Mouse (Mus musculus) neural tube, embryonic 11.5 days (tissue): ENCODE measurements around the gene Prkch. TPM values are rescaled to one million over a fixed set of nuclear protein-coding genes. Genes with fewer than 3 reads are reported as not detected.

ENCODE experiments used
- ATAC-seq: fragments of 200-750 bp; cut with Nextera tagmentation; 2 replicates; pipeline ENCODE4 v1.8.0; 2017; ENCODE audit warnings: moderate number of reproducible peaks, mild to moderate bottlenecking, moderate TSS enrichment, moderate library complexity; ENCODE audit not compliant: insufficient read depth, low FRiP score, low TSS enrichment
- DNase-seq: peaks from one replicate; pipeline ENCODE4 v3.0.0-alpha.2; 2015; ENCODE audit warnings: low spot score
- H3K27ac ChIP-seq: fragments of 300-500 bp; sonication (generic); 2 replicates; pipeline ENCODE4 v1.5.1; 2014; ENCODE audit warnings: low read depth, mild to moderate bottlenecking, low read length
- H3K27me3 ChIP-seq: fragments of 300-500 bp; sonication (generic); 2 replicates; pipeline ENCODE4 v1.6.1; 2014; ENCODE audit warnings: mild to moderate bottlenecking, low read length, mixed read lengths; ENCODE audit not compliant: control insufficient read depth, insufficient read depth
- H3K36me3 ChIP-seq: fragments of 300-500 bp; sonication (generic); 2 replicates; pipeline ENCODE4 v1.6.1; 2014; ENCODE audit warnings: mild to moderate bottlenecking, low read length, moderate library complexity, mixed read lengths; ENCODE audit not compliant: control insufficient read depth, insufficient read depth
- H3K4me1 ChIP-seq: fragments of 300-500 bp; sonication (generic); 2 replicates; pipeline ENCODE4 v1.6.1; 2014; ENCODE audit warnings: low read length, mixed read lengths; ENCODE audit not compliant: control insufficient read depth, insufficient read depth
- H3K4me2 ChIP-seq: fragments of 300-500 bp; sonication (generic); 2 replicates; pipeline ENCODE4 v1.6.1; 2014; ENCODE audit warnings: low read depth, mild to moderate bottlenecking, moderate library complexity
- H3K4me3 ChIP-seq: fragments of 300-500 bp; sonication (generic); 2 replicates; pipeline ENCODE4 v1.5.1; 2014; ENCODE audit warnings: low read depth, low read length
- H3K9ac ChIP-seq: fragments of 300-500 bp; sonication (generic); 2 replicates; pipeline ENCODE4 v1.6.1; 2014; ENCODE audit warnings: mild to moderate bottlenecking, low read length
- H3K9me3 ChIP-seq: fragments of 300-500 bp; sonication (generic); 2 replicates; pipeline ENCODE4 v1.6.1; 2016; ENCODE audit warnings: low read length; ENCODE audit not compliant: control insufficient read depth
- WGBS: fragments of 180-500 bp; shearing (Covaris S2); extraction: QIAGEN DNeasy Blood & Tissue Kit; methylation state at CpG from one replicate; pipeline ENCODE4 v1.1.7; 2014; 5-methylcytosine and 5-hydroxymethylcytosine counted together
- polyA plus RNA-seq: library from polyadenylated mRNA; unstranded; fragments of >200 nt; fragmentation: Nextera tagmentation; extraction: Ambion mirVana; gene quantifications from 2 replicates; pipeline ENCODE4 v1.2.1, GENCODE M21; 2014

Prkch gene
- polyA plus RNA-seq, 1 experiment from 2014 or later, result 11.7 TPM

DNA sequence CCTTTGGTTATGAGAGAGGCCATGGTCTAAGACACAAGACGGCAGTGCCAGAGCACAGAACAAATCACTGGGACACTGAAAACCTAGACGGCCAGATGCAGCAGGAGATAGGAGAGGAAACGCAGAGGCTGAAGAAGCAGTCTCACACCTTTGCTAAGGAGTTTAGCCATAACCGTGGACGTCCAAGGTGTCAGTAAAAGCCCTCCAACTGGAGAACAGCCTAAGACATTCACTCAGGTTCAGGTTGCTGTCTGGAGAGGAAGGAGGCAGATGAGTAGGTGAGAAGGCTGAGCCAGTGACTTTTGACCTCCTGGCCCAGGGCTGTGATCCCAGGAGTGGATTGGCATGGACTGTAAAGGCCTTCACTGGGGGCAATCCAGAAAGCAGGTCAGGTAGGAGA lies 130.0 kb downstream of the Prkch start:
- no peak overlapping the region for H3K27ac ChIP-seq
- no peak overlapping the region for H3K4me3 ChIP-seq
- DNase-seq (no peak), ATAC-seq (no peak)
- no peak overlapping the region for H3K9ac ChIP-seq
- no peaks in the 10 kb centered on the region for H3K27me3 ChIP-seq
- H3K4me2 ChIP-seq, result no peak overlapping the region
- 84% methylated on average over 5 of the region's 5 CpGs for WGBS
- no peaks in the 10 kb centered on the region for H3K9me3 ChIP-seq
- H3K4me1 ChIP-seq, result no peaks in the 10 kb centered on the region
- no peaks in the 10 kb centered on the region for H3K36me3 ChIP-seq

DNA sequence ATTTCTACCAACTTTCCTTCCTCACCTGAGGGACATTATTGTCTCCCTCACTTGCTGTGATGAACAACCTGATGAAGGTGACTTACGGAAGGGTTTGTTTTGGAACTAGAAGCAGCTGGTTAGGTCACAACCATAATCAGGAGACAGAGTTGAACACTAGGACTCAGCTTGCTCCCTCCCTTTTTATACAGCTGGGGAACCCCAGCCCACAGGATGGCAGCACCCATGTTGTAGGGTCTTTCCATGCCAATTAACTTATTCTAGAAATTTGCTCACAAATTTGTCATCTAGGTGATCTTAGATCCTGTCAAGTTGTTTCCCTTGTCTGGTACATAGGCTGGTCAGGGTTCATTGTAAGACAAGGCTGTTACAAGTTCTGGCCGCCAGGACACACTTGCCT lies 130.7 kb downstream of the Prkch start:
- DNase-seq (no peak), ATAC-seq (no peak)
- Histone ChIP-seq H3K36me3 (no peaks in the 10 kb centered on the region), H3K27ac (no peak overlapping the region), H3K9ac (no peak overlapping the region), H3K4me1 (no peaks in the 10 kb centered on the region), H3K9me3 (no peaks in the 10 kb centered on the region), H3K4me2 (no peak overlapping the region), H3K27me3 (no peaks in the 10 kb centered on the region), H3K4me3 (no peak overlapping the region)
- 93% methylated on average over 2 of the region's 2 CpGs for whole genome bisulfite sequencing

DNA sequence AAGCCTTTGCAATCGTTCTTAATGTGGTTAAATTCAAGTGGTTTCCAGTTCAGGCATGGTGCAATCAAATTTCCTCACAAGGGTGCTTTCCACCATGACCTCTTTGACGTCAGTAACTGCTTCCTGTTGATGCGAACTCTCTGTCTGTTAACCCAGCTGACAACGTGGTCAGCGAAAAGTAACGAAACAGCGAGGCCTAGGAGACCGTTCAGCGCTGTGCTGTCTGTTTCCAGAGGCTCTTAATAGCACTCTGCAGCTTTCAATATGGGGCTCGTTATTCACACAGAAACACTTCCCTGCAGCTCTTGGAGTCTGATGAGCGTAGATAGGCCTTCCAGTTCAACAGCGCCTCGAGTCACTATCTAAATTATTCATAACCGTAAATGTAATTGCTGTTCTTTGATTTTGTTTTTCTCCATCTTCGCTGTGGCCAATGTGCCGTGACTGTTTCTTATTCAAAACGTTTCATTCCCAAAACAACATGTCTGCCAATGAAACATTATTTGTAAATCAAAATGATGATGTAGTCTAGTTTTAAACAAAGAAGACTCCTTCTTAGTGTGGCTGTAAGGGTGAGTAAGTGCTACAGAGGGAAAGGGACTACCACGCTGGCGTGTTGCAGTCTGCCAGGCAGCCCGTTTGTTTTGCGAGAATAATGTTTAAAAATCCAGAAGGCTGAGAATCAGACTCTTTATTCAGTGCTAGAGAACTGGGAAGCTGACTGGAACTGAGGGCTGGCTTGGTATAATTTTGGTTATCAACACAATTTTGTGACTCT lies 131.5 kb downstream of the Prkch start:
- no peak overlapping the region for H3K4me3 ChIP-seq
- H3K4me2 ChIP-seq, result no peak overlapping the region
- H3K27me3 ChIP-seq, result no peaks in the 10 kb centered on the region
- no peak for ATAC-seq
- no peaks in the 10 kb centered on the region for H3K36me3 ChIP-seq
- no peak for DNase-seq
- no peak overlapping the region for H3K9ac ChIP-seq
- H3K4me1 ChIP-seq, result no peaks in the 10 kb centered on the region
- WGBS, result 78% methylated on average over 21 of the region's 21 CpGs
- H3K9me3 ChIP-seq, result no peaks in the 10 kb centered on the region
- no peak overlapping the region for H3K27ac ChIP-seq

DNA sequence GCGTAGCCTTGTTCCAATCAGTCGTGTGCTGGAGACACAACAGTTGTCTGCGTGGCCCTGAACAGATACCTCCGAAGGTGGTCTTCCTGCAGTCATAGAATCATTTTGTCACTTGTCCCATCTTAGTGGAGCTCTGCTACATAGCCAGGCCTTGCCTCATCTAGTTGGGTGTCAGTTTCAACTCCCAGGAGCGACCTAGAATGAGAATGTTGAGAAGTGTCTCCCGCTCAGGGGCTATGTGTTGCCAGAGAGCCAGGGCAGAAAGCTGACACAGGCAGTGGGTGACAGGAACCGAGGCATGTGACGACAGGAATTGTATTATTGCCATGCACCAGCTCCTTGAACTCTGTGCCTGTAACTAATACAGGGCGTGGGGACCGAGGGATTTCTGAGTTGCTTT lies 133.4 kb downstream of the Prkch start:
- no peak overlapping the region for H3K4me3 ChIP-seq
- H3K27ac ChIP-seq, result no peak overlapping the region
- no peak for DNase-seq
- no peaks in the 10 kb centered on the region for H3K36me3 ChIP-seq
- no peak for ATAC-seq
- no peak overlapping the region for H3K9ac ChIP-seq
- H3K27me3 ChIP-seq, result no peaks in the 10 kb centered on the region; the same call in 1 of the 2 replicates
- no peaks in the 10 kb centered on the region for H3K4me1 ChIP-seq
- WGBS, result 88% methylated on average over 10 of the region's 10 CpGs
- no peak overlapping the region for H3K4me2 ChIP-seq
- H3K9me3 ChIP-seq, result no peaks in the 10 kb centered on the region

DNA sequence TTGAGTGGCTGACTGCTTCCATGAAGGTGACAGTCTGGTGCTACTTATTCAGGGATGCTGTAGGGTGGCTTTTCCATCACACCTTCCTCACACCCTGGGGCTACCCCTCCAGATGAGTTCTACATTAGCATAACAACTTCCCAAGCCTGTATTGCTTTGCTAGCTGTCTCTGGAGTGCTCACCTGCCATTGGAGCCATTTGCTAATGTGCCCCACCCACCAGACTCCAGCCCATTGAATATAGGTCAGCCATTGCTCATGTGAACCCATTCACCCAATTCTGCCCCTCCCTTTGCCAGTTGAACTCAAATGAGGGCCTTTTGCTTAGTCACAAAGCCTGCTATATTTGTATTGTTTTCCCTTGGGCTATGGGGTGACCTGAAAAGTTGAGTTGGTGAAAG lies 135.2 kb downstream of the Prkch start:
- no peak for DNase-seq
- Histone ChIP-seq H3K27ac (no peak overlapping the region), H3K27me3 (peaks cover 3% of the 10 kb centered on the region; the same call in 1 of the 2 replicates), H3K4me3 (no peak overlapping the region), H3K4me1 (no peaks in the 10 kb centered on the region), H3K9me3 (peaks cover 3% of the 10 kb centered on the region; the same call in 1 of the 2 replicates), H3K36me3 (no peaks in the 10 kb centered on the region), H3K9ac (no peak overlapping the region), H3K4me2 (no peak overlapping the region)
- no peak for ATAC-seq

GRCm38 (mm10) chr12:73720466-73720865 lies 135.9 kb downstream of the Prkch start:
- 87% methylated on average over 2 of the region's 2 CpGs for whole genome bisulfite sequencing
- Histone ChIP-seq H3K9ac (no peak overlapping the region), H3K4me3 (no peak overlapping the region), H3K36me3 (no peaks in the 10 kb centered on the region), H3K4me2 (no peak overlapping the region), H3K27ac (no peak overlapping the region), H3K4me1 (no peaks in the 10 kb centered on the region), H3K9me3 (peaks cover 3% of the 10 kb centered on the region; the same call in 1 of the 2 replicates), H3K27me3 (peaks cover 6% of the 10 kb centered on the region)
- ATAC-seq (no peak), DNase-seq (no peak)

DNA sequence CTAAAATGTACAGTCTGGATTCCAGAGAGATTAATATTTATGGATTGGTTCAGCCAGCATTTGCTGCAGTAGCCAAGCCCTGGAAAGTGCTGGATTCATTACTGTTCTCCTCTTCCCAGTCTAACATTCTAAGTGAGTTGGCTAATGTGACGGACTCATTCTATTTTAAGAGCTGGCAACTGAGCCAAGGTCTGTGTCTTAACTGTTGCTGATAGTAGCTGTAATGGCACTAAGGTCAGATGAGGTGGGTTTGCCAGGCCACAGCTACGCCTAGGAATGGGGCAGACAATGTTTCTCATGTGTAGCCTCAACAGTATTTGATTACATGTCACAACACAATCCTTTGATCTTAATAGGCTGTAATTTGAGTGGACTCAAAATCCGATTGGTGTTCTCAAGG lies 137.5 kb downstream of the Prkch start:
- 79% methylated on average over 3 of the region's 3 CpGs for WGBS
- H3K27ac ChIP-seq, result no peak overlapping the region
- H3K36me3 ChIP-seq, result no peaks in the 10 kb centered on the region
- H3K4me3 ChIP-seq, result no peak overlapping the region
- H3K9me3 ChIP-seq, result peaks cover 3% of the 10 kb centered on the region; the same call in 1 of the 2 replicates
- no peak overlapping the region for H3K4me2 ChIP-seq
- peaks cover 21% of the 10 kb centered on the region for H3K27me3 ChIP-seq
- no peak for DNase-seq
- no peak overlapping the region for H3K9ac ChIP-seq
- no peaks in the 10 kb centered on the region for H3K4me1 ChIP-seq
- ATAC-seq, result no peak

- 76% methylated on average over 4 of the region's 4 CpGs for WGBS
- H3K4me2 ChIP-seq, result no peak overlapping the region
- H3K27me3 ChIP-seq, result peaks cover 30% of the 10 kb centered on the region
- H3K9me3 ChIP-seq, result peaks cover 3% of the 10 kb centered on the region; the same call in 1 of the 2 replicates
- H3K9ac ChIP-seq, result no peak overlapping the region
- no peak overlapping the region for H3K4me3 ChIP-seq
- H3K4me1 ChIP-seq, result no peaks in the 10 kb centered on the region
- H3K27ac ChIP-seq, result no peak overlapping the region
- DNase-seq (no peak), ATAC-seq (no peak)
- H3K36me3 ChIP-seq, result no peaks in the 10 kb centered on the region
Measured at GRCm38 (mm10) chr12:73723067-73723466, 138.5 kb downstream of the Prkch start.

DNA sequence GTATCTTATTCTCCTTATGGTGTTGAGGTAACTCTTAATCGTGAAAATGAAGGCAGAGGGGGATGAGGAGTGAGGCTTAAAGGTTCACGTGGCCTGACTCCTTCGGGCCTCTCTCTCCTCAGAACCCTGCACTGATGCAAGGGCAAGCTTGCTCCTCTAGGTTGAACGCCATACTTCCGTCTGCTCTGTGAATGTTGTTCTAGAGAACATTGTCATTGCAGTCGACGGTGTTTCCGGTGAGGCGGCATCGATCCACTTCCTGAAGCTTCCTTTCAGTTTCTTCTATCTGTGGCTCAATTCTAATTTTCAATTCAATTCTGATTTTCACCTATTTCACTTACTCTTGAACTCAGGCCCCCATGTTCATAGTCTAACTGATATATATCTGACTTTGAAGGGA lies 139.3 kb downstream of the Prkch start:
- Histone ChIP-seq H3K27me3 (peaks cover 38% of the 10 kb centered on the region), H3K4me2 (no peak overlapping the region), H3K9me3 (peaks cover 3% of the 10 kb centered on the region; the same call in 1 of the 2 replicates), H3K9ac (no peak overlapping the region), H3K27ac (no peak overlapping the region), H3K4me1 (no peaks in the 10 kb centered on the region), H3K36me3 (no peaks in the 10 kb centered on the region), H3K4me3 (no peak overlapping the region)
- ATAC-seq, result no peak
- no peak for DNase-seq
- WGBS, result 93% methylated on average over 10 of the region's 10 CpGs
